Mouse (Mus musculus) yolk sac, embryonic 10.5 days (tissue): ENCODE measurements at regions not wholly inside any gene's neighbourhood (a gene's known extent, or its start where the extent isn't known, plus 50 kb on each side); places are given as distances from the start of the nearest gene placed in this dataset.

Experiments used
- DNase-seq: peaks from one replicate; pipeline ENCODE4 v3.0.0-alpha.2; 2017; ENCODE audit warnings: low spot score

GRCm38 (mm10) chr9:61757806-61758205 lies 156.5 kb downstream of the Rplp1 start:
- no peak for DNase-seq

- no peak for DNase-seq
Measured at GRCm38 (mm10) chr9:61756801-61757342, 157.5 kb downstream of the Rplp1 start.

DNA sequence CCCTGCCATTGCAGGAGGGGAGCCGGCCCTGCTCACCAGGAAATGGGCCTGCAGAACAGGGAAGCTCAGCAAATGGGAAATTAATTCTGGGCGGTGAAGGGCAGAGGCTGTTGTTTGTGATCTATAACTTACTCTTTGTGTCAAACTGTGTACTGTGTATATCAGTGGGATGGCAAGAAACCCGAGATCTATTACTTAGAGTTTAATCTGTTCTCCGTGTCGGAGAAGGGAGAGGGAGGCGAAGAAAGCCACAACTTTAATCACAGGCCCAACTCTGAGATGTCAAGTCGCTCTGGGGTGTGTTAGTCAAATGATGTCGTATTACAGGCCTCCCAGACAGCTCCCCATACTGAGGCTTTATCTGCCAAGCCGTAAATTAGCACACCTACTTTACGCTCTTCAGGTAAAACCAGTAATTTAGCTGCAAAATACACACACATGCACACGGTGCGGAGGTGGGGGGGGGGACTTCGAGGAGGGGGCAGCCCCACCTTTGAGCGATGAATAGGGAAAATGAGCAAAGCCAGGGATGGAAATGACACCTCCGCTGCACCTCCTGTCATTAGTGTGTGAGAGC lies 158.0 kb downstream of the Rplp1 start:
- DNase-seq, result no peak

DNA sequence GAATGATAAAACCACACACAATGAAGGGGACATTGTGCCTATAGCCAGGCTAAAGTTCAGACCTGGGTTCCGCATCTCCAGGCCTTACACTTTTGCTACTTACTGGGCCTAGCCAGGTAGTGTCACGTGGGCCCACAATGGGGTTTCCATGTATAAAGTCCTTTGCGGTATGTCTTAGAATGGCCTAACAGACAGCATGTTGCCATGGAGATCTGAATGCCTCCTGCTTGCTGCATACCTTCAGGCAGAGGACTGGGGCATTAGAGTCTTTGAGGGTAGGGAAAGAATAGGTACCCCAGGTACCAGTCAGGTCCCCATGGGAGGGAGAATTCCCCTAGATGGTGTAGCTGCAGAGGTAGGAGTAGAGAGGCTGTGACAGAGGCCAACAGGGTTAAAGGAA lies 159.0 kb downstream of the Rplp1 start:
- DNase-seq, result no peak

GRCm38 (mm10) chr9:61753795-61754194 lies 160.5 kb downstream of the Rplp1 start:
- DNase-seq, result no peak

GRCm38 (mm10) chr9:61749201-61749600 lies 165.1 kb downstream of the Rplp1 start:
- no peak for DNase-seq

GRCm38 (mm10) chr9:61748416-61748815 lies 165.9 kb downstream of the Rplp1 start:
- DNase-seq, result no peak

- no peak for DNase-seq
Measured at GRCm38 (mm10) chr9:61746401-61746800, 167.9 kb downstream of the Rplp1 start.

GRCm38 (mm10) chr9:61745301-61745801 lies 169.0 kb downstream of the Rplp1 start:
- DNase-seq, result no peak

DNA sequence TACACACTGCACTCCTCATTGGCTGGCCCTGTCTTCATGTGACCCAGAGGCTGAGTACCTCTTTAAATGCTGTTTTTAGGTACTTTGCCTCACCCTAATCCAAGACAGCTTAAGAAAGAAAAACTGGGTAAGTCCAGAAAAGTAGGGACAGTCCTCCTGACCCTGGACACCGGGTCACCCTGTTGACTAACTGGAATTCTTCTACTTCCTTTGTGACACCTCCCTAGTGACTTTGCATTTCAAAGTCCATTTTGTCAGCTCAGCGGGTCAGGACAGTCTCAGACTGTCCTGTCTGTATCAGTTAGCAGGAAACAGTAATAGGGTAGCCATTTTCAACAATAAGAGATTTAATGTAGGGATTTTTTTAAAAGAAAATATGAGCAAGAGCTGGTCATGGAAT lies 180.8 kb downstream of the Rplp1 start:
- peak; percentile 63 for DNase-seq

DNA sequence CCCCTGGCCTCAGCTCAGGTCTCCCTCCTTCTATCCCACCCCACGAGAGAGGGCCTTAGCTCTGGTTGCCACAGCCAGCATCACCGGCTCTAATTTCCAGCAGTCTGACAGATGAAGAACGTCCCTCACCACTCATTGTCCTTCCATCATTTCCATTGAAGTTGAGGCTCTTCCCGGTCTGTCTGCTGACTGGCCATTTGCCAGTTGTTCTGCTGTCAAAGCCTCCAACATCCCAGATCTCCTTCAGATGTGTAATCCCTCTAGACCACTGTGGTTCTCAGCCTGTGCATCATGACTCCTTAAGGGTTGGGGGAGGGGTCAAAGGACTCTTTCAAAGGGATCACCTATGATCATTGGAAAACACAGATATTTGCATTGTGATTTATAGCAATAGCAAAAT lies 181.6 kb downstream of the Rplp1 start:
- no peak for DNase-seq

DNA sequence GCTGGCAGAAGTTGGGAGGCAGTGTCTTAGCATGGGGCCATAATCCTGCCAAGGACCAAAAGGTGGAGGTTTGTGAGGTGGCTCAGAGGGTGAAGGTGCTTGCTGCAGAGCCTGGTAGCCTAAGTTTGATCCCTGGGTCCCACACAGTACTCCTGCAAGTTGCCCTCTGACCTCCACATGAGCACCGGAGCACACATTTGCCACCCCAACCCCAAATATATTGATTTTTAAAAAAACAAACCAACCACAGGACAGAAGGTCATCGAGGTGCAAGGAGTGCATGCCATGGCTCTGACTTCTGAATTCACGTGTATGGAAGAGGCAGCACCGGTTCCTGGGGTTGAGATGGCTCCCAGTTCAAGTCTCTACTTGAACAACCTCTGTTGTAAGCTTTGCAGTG lies 186.2 kb downstream of the Rplp1 start:
- no peak for DNase-seq

DNA sequence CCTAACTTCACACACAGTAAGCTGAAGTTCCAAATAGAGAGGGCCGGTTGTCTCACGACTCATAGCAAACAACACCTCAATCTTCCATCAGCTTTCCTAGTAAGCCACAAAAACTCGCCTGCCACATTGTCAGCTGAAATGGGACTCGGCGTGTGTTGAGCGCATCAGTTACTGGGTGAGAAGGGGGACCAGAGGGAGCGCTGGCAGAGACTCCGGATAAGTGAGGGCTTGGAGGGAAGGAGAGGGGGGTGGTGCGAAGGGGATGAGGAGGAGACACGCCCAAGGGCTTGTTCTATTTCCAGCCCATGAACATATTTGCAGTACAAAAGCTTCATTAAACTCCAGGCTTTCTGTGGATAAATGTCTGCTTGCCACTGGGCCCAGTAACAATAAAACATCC lies 186.7 kb downstream of the Rplp1 start:
- no peak for DNase-seq

DNA sequence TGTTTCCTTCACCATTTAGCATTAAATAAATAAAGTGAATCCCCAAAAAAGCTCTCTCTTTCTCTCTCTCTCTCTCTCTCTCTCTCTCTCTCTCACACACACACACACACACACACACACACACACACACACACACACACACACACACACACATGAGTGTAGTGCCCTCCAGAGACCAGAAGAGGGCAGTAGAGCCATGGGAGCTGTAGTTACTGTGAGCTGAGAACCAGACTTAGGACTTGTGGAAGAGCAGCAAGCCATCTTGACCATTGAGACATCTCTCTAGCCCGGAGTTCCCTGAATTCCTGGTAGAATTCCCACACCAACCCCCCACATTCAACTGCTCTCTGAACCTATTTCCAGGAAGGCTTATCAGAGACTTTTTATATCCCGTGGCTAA lies 190.3 kb downstream of the Rplp1 start:
- no peak for DNase-seq

DNA sequence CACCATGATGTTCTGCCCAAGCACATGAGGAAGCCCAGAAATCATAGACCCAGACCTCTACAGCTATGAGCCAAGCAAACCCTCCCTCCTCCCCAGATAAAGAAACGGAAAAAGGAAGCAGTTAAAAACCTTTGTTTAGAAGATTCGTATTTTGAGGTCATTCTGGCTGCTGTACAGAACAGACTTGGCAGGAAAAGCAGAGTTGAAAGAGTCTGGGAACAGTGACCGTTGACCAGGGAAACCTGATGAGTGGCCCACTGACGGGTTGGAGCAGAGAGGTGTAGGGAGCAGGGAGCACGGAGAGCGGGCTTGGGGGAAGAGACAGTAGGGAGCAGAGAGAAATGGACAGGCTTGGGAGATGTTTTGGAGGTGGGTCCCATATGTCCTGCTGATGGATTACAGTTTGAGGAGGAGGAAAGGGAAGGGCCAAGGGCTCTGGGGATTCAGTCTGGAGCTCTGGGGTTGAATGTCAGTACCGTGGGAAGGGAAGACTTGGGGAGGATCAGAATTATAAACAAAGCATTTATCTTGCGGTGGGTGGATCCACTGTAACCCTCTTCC lies 191.2 kb downstream of the Rplp1 start:
- peak; percentile 25 for DNase-seq

- DNase-seq, result no peak
Measured at GRCm38 (mm10) chr9:61721851-61722250, 192.5 kb downstream of the Rplp1 start.

GRCm38 (mm10) chr9:61721071-61721470 lies 193.3 kb downstream of the Rplp1 start:
- no peak for DNase-seq

GRCm38 (mm10) chr9:61720206-61720605 lies 194.1 kb downstream of the Rplp1 start:
- DNase-seq, result no peak

DNA sequence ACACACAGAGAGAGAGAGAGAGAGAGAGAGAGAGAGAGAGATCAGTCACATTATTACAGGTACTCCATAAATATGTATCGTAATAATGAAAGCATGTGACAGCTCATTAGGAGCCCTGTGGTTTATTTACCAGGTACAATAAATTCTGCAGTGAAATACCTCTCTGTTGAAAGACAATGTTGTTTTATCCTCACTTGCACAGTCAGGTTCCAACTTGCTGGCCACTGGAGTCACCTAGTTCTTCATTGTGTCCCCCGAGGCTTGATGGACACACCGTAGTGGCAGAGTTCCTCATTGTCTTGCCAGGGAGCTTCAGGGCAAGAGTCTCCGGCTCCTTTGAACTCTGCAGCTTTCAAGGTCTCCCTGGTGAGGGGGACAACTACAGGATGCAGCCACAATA lies 197.6 kb downstream of the Rplp1 start:
- no peak for DNase-seq

- peak; percentile 43 for DNase-seq
Measured at GRCm38 (mm10) chr9:61714331-61715035, 199.9 kb downstream of the Rplp1 start.

DNA sequence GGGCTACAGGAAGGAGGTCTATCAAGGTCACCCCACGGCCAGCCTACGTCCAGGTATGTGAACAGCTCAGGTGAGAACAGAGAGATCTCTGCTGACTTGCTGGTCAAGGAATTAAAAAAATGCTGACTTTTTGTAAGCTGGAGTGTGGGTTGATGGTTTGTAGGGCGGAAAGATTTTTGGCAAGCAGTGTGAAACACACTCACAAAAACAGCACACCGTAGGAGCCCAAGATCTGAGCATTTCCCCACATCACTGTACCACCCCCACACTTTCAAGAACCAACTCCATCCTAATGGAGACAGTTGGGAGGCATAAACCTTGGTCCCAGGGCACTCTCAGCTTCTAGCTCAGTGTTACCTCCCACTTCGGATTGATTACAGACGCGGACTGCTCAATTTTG lies 200.5 kb downstream of the Rplp1 start:
- no peak for DNase-seq

GRCm38 (mm10) chr9:61711296-61711695 lies 203.0 kb downstream of the Rplp1 start:
- no peak for DNase-seq

- no peak for DNase-seq
Measured at GRCm38 (mm10) chr9:61707875-61708274, 206.5 kb downstream of the Rplp1 start.
